Mouse (Mus musculus): Measurements from ENCODE around the gene Bach2.

DNA sequence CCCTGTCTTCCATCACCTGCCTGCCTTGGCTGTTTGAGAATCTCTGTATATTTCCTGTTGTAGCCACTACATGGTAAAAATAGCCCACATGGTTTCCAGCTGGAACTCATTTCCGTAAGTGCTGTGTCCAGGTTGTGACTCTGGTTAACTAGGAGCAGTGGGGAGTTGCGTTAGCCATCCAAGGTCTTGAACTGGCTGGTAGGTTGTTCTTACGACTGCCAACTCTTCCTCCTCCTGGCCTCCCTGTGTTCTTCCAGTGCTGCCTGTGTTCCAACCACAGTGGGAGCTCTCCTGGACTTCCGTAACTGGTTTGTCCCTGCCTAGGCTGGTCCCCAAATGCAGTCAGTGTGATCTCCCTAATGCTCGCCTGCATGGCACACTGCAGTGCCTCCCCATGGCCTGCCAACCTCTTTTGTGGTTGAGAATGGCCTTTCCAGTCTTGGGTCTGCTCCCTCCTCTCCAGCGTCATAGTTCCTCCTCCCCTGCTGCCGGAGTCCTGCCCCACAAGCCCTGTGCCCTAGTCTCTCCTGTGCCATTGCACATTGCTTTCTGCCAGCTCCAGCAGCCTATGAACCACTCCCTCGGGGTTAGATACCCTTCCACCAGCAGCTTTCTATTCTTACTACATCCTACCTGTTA is 298.4 kb downstream of the Bach2 start:
- TF ChIP-seq POLR2A (IDR thresholded peaks at IDR 0.05; ENCODE audit: borderline replicate concordance, control insufficient read depth, low read depth, low read length): no peak
- no peak for TF ChIP-seq CTCF (IDR thresholded peaks at IDR 0.05; ENCODE audit: control insufficient read depth, insufficient read depth, low read length)
